Mouse (Mus musculus) cerebellum, adult (tissue): Measurements from ENCODE around the gene Rtf2.
A peak's percentile ranks its signal among the peaks of the same experiment; 100 is the strongest.

Experiments used
- ATAC-seq: cut with Nextera tagmentation; 2 replicates; pipeline ENCODE4 v1.9.2; 2017; ENCODE audit warnings: mild to moderate bottlenecking, moderate library complexity, mixed read lengths; ENCODE audit not compliant: insufficient number of reproducible peaks, low FRiP score, low TSS enrichment

The Rtf2 gene

DNA sequence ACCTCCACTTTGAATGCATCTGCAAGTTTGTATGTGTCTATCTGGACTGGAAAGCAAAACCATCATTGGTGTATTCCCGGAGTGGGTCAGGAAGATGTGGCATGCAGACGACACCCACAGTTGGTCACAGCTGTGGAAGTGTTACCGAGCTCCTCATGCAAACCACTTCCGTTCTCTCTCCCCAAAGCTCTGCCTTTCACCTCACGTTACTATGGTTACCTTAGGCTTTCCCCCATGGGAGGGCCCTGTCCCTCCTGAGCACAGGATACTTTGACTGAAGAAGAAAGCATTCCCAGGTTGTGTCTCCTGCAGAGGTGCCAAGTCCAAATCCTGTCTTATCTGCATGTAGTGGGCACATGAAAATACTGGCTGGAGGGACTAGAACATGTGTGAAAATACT lies 6.6 kb upstream of the Rtf2 start:
- ATAC-seq, result no peak

GRCm38 (mm10) chr2:172437371-172437952 lies 2.9 kb upstream of the Rtf2 start:
- no peak for ATAC-seq

- peak; percentile 18; the same call in 1 of the 2 replicates for ATAC-seq
Measured at GRCm38 (mm10) chr2:172440640-172441005, 267 bp downstream of the Rtf2 start.

- no peak for ATAC-seq
Measured at GRCm38 (mm10) chr2:172441176-172441575, 820 bp downstream of the Rtf2 start.

DNA sequence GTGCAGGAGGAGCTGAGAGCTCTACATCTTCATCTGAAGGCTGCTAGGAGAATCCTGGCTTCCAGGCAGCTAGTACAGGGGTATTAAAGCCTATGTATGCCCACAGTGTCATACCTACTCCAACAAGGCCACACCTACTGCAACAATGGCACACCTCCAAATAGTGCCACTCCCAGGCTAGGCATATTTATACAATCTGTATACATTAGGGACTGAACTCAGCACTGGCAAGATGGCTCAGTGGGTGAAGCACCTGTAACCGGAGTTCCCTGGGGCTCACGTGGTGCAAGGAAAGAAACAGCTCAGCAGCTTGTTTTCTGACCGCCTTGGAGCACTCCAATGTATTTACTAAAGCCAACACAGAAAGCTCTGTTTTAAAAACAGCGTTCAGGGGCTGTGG lies 5.3 kb downstream of the Rtf2 start:
- no peak for ATAC-seq

- ATAC-seq, result no peak
Measured at GRCm38 (mm10) chr2:172447317-172447716, 7.0 kb downstream of the Rtf2 start.

DNA sequence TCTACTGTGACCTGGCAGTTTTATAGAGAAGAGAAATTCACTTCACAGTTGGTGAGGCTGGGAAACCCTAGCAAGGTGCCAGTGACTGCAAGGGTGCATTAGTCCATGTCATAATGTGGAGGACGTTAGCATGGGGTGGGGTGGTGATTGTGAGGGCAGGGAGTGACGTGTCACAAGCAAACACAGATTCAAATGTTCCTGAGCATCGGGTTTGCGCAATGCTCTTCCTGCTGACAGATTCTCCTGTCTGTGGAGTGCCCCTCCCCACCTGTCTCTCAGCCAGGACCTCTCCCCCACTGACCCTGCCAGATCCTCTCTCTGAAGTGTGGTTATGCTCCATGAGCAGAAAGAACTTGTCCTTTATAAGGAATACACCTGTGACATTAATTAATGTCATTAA lies 8.0 kb downstream of the Rtf2 start:
- no peak for ATAC-seq

GRCm38 (mm10) chr2:172450640-172451039 lies 10.3 kb downstream of the Rtf2 start:
- ATAC-seq, result no peak

- ATAC-seq, result no peak
Measured at GRCm38 (mm10) chr2:172452031-172452430, 11.7 kb downstream of the Rtf2 start.

DNA sequence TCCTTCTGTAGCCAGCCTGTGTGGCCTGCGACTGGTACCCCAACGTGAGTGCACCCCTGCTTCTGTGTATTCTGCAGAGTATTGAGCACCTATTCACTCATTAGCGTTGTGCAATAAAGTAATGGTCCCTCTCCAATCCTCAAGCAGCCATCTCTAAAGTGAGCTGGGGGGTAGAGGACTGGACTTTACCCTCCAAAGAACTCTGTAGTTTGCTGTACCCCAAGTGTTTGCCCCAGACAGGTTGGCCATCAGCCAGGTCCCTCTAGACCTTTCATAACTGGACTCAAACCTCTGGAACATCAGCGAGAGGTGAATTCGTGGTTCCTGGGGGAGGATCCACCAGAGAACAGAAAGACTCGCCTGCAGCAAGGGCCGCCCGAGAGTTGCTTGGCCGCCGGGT lies 12.1 kb downstream of the Rtf2 start:
- no peak for ATAC-seq

DNA sequence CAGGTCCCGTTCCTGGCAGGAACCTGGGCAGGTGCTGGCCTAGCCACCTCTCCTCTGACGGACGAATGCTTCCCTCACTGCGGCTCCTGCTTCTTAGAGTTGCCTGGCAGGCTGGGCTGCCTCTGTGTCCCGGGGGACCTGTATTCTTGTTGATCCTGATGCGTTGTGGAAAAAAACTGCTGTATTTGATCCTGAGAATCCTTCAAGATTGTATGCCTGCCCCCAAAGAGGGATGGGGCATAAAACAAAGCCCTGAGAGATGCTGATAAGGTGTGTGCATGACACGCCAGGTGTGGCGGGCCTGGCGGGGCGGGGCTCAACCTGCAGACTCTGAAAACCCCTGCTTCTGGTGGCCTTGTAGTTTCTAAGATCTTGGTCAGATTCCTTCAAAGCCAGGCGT lies 18.1 kb downstream of the Rtf2 start, which contains the start of gene Gcnt7:
Gcnt7 (minus strand) TSS at position 101 of the 400 bp plus-strand sequence.
- no peak for ATAC-seq

DNA sequence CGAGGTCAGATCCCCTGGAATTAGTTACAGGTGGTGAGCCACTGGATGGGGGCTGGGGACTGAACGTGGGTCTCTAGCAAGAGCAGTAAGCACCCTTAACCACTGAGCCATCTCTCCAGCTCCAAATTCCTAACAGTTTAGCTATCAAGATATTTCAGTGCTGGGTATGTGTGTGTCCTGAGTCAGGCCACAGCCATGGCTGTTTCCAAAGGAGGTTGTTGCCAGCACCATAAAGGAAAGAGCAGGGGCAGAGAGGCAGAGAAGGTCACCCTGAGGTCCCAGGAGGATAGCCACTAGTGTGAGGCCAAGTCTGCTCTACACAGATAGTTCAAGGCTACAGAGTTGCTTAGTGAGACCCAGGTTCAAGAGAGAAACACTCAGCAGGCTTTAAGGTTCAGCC lies 20.3 kb downstream of the Rtf2 start:
- no peak for ATAC-seq

- ATAC-seq, result no peak
Measured at GRCm38 (mm10) chr2:172462813-172463212, 22.5 kb downstream of the Rtf2 start.

DNA sequence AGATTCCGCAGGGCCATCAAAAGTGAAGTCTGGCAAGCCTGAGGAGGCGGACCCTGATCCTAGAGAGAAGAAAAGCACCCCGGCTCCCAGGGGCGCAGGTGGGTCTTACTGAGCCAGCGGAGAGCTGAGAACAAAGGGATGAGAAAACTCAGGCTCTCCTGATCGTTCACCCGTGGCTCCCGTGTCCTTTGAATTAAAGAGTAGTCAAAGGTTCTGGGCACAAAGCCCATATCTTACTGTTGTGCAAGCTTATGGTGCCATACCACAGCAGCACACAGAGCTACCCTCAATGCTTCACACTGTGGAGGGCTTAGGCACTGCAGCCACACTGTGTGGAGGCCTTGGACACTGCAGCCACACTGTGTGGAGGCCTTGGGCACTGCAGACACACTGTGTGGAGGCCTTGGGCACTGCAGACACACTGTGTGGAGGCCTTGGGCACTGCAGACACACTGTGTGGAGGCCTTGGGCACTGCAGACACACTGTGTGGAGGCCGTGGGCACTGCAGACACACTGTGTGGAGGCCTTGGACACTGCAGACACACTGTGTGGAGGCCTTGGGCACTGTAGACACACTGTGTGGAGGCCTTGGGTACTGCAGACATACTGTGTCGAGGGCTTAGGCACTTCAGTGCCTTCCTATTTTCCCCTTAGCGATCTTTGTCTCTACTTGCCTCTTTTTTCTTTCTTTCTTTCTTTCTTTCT lies 26.2 kb downstream of the Rtf2 start:
- no peak for ATAC-seq

- ATAC-seq, result no peak
Measured at GRCm38 (mm10) chr2:172467206-172467605, 26.9 kb downstream of the Rtf2 start.

GRCm38 (mm10) chr2:172468346-172468819 lies 28.0 kb downstream of the Rtf2 start:
- no peak for ATAC-seq

- ATAC-seq, result no peak
Measured at GRCm38 (mm10) chr2:172472318-172472717, 32.0 kb downstream of the Rtf2 start, which contains the start of gene Fam209. Gene Fam209, plus strand, starts transcription at chr2:172472520.

GRCm38 (mm10) chr2:172473591-172473990 lies 33.2 kb downstream of the Rtf2 start:
- no peak for ATAC-seq

DNA sequence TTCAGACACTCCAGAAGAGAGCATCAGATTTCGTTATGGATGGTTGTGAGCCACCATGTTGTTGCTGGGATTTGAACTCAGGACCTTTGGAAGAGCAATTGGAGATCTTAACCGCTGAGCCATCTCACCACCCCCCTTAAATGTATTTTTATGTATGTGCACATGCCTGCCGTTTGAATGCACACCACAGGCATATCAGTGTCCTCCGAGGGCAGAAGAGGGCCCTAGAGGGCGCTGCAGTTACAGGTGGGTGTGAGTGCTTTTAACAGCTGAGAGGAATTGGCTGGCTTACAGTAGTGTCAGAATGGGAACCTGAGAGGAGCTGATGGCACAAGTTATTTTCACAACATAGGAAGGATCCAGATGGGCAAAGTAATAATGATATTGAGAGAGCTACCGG lies 34.6 kb downstream of the Rtf2 start:
- no peak for ATAC-seq

- no peak for ATAC-seq
Measured at GRCm38 (mm10) chr2:172476707-172477260, 36.4 kb downstream of the Rtf2 start.

DNA sequence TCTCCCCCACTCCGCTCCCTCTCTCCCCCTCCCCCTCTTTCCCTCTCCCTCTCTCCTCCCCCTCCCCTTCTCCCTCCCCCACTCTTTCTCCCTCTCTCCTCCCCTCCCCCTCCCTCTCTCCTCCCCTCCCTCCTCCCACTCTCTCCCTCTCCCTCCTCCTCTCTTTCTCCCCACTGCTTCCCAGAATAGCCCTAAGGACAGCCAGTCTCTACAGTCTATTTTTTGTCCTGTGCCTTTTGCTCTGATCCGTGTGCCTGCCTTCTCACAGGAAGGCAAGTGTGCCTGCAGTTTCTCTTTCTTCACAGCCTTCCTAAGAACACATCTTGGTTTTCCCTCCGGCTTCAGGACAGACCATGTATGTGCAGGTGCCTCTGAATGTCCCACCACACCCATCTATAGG lies 37.0 kb downstream of the Rtf2 start:
- ATAC-seq, result 0 out of 2 replicates have a peak, but pooled peaks have one; percentile 2

- ATAC-seq, result peak; percentile 21; the same call in 1 of the 2 replicates
Measured at GRCm38 (mm10) chr2:172477860-172478259, 37.5 kb downstream of the Rtf2 start.
